Mouse (Mus musculus) 416B (cell line): ENCODE measurements at regions not wholly inside any gene's neighbourhood (a gene's known extent, or its start where the extent isn't known, plus 50 kb on each side); places are given as distances from the start of the nearest gene placed in this dataset.

Experiments
- DNase-seq: peaks from one replicate; pipeline ENCODE4 v3.0.0; 2011; ENCODE audit warnings: low read depth

DNA sequence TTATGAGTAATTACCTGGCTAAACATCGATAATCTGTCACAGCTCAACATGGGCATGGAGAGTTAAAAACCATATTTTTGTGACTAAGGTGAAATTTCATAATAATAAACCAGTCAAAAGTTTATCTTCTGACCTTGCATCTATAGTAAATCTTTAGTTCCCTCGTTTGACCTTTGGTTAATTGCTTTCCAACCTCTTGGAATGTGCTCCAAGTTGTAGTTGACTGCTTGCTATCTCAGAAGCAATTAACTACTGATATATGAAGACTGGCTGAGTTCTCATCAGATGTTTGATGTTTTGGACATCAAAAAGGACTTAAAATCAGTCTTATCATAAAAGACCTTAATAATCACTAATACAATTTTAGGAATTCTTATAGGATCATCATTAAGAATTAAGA lies 895.8 kb upstream of the Tmprss15 start:
- no peak for DNase-seq

- DNase-seq, result no peak
Measured at GRCm38 (mm10) chr16:79972146-79972545, 881.2 kb upstream of the Tmprss15 start.

DNA sequence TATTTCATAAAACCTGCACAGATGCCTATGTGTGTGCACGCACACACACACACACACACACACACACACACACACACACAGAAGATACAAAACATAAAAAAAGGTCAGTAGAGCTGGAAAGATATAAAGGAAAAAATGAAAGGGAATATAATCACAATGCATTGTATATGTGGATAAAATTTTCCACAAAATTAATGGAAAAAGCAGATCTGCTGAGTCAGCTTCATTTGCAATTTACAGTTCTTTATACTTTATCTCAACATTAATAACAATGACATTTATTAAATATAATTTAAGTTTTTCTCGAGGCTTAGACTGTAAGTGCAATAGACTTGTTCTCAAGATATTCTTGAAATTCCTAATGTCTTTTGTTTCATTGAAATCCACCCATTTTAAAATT lies 846.1 kb upstream of the Tmprss15 start:
- no peak for DNase-seq

DNA sequence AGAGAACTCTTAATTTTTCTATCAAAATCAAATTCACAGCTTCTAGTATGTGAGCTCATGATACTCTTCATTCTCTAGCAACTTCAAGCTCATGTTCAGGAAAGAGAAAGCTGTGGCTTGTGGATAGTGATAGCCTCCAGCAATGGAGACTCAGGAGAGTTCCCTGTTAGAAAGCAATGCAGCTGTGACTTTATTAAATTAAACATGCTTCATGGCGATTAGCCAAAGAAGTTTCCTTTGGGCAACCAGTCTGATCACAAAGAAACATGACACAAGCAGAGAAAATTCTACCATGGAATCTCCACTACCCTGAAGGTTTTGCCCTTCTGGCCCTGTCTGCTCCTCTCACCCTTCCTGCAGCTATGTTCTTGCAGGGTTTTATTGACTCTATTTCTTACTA lies 816.2 kb upstream of the Tmprss15 start:
- no peak for DNase-seq

- peak; percentile 17 for DNase-seq
Measured at GRCm38 (mm10) chr16:79901467-79901866, 810.6 kb upstream of the Tmprss15 start.

DNA sequence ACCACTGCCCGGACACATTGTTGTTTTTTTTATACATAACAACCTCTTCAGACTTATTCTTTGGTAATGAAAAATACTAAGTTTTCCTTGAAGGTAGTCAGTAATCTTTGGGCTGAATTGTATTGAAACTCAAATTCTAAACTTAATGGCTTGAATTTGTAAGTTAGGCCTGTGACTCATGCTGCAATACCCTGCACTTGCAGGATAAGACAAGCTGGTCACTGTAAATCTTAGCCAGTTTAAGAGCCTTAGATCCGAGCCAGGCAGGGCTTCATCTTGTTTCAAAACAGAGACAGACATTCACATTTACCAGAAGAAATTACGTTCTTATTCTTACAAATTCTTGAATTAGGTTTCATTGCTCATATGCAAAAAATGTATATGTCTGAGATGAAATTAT lies 791.0 kb upstream of the Tmprss15 start:
- DNase-seq, result no peak

GRCm38 (mm10) chr16:79878063-79878462 lies 787.2 kb upstream of the Tmprss15 start:
- peak; percentile 53 for DNase-seq

- no peak for DNase-seq
Measured at GRCm38 (mm10) chr16:79876827-79877226, 785.9 kb upstream of the Tmprss15 start.

- DNase-seq, result no peak
Measured at GRCm38 (mm10) chr16:79870578-79871270, 779.8 kb upstream of the Tmprss15 start.

GRCm38 (mm10) chr16:79859540-79859939 lies 768.6 kb upstream of the Tmprss15 start:
- no peak for DNase-seq

DNA sequence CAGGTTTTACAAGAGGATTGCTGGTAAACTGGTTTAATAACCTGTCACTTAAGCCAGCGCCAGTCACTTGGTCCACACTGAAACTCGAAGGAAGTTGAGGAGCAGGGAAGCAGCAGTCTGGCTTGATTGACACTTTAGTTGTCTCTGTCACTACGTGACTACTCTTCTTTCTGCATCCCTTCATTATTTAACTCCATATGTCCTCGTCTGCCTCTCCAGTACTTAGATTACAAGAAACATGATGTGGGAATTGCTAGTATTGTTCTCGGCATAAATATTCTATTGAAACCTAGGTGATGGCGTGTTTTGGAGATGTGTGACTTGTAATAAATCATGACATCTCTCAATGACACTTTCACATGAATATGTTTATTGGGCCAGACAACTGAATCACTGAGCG lies 758.3 kb upstream of the Tmprss15 start:
- no peak for DNase-seq

DNA sequence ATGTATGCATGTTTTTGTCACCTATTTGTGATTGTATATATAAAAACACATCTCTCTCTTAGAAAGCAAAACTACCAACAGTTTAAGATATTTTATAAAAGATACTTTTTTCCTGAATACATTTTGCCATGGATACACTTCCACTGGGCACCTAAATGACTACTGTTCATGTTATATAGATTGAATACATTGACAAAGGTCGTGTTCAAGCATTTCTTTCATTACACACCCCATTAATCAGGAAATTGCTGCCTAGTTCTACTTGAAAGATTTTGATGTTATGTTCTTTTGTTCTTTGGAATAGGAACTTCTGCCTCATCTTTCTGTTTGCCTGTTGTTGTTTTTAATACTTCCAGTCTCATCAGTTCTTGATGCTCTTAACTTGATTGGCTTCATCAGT lies 726.0 kb upstream of the Tmprss15 start:
- no peak for DNase-seq

GRCm38 (mm10) chr16:79778729-79779128 lies 687.8 kb upstream of the Tmprss15 start:
- no peak for DNase-seq
